Mouse (Mus musculus) olfactory bulb, adult 2 months (tissue): ENCODE results near the gene Gal3st2b.
"Not testable (repeated sequence)": the region's sequence is repeated elsewhere in the genome, so short reads cannot be mapped to it uniquely, and the experiment has no call there.

Experiments
- CTCF ChIP-seq: fragments of 200-500 bp; IDR thresholded peaks from 2 replicates; pipeline ENCODE4 v1.5.1; 2012; ENCODE audit warnings: low read depth, mild to moderate bottlenecking, low read length, moderate library complexity; ENCODE audit not compliant: insufficient read depth
- POLR2A ChIP-seq: fragments of 200-500 bp; IDR thresholded peaks from 2 replicates; pipeline ENCODE4 v1.6.1; 2012; ENCODE audit warnings: mild to moderate bottlenecking, low read depth, low read length, moderate library complexity; ENCODE audit not compliant: insufficient read depth

DNA sequence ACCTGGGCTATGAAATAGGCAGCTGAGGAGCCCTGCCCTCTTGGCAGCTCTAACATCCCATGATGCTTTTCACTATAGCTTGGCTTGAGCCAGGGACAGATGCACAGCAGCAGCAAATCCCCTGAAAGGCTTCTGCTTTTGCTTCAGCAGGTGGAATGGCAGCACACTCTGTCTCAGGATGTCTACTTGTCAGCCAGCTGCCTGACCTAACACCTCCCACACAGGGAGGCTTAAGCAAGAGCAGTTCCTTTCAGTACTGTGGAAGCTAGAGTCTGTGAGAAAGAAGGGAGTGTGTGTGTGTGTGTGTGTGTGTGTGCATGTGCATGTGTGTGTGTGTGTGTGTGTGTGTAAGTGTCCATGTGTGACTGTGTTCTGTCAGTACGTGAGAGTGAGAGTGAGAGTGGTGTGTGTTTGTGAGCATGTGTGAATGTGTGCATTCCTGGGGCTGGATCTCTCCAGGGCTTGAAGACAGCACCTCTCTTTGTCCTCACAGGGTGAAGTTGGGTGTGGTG lies 46.5 kb upstream of the Gal3st2b start:
- TF ChIP-seq CTCF, POLR2A: not testable (repeated sequence)
